Mouse (Mus musculus): ENCODE data around the gene Ttc25. TPM values are rescaled to one million over a fixed set of nuclear protein-coding genes. Genes with fewer than 3 reads are reported as not detected.

The Ttc25 gene
- total RNA-seq, 1 experiment: 3.4 TPM

DNA sequence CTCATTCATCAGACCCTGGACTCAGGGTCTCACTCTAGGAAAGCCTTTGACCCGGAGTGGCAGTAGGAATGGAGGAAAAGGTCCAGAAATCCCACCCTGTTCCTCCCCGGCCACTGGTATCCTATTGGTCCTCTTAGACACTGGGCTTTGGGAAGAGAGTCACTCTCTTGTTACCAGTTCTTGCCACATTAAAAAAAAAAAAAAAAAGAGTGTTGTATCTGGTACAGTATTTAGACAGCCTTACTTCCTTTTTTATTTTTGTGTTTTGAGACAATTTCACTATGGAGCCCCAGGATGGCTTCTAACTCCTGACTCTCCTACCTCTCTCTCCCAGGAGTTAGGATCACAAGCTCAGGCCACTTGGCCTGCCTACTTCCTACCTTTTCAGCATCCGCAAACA is 12.2 kb downstream of the Ttc25 start:
- DNase-seq (ENCODE audit: low read depth, low spot score): no peak
- TF ChIP-seq MAFK (IDR thresholded peaks at IDR 0.05; ENCODE audit: insufficient read depth, low read depth, low read length) (no peak), HCFC1 (IDR thresholded peaks at IDR 0.05; ENCODE audit: borderline replicate concordance, insufficient read depth, low read length) (no peak), ZNF384 (IDR thresholded peaks at IDR 0.05; ENCODE audit: low read depth, low read length) (no peak), ZC3H11A (IDR thresholded peaks at IDR 0.05; ENCODE audit: borderline replicate concordance, low read depth, low read length) (no peak), CHD2 (IDR thresholded peaks at IDR 0.05; ENCODE audit: low read depth, low read length) (no peak)
- in situ Hi-C loops (cut with MboI; ENCODE audit: low sequenced_read_pairs in 2 of 2, unreplicated experiment in 2 of 2): no loop called here

GRCm38 (mm10) chr11:100559476-100559875 is 14.1 kb downstream of the Ttc25 start:
- in situ Hi-C loops (cut with MboI; ENCODE audit: low sequenced_read_pairs in 2 of 2, unreplicated experiment in 2 of 2): no loop called here
- TF ChIP-seq MAFK (IDR thresholded peaks at IDR 0.05; ENCODE audit: insufficient read depth, low read depth, low read length) (no peak), ZNF384 (IDR thresholded peaks at IDR 0.05; ENCODE audit: low read depth, low read length) (no peak), HCFC1 (IDR thresholded peaks at IDR 0.05; ENCODE audit: borderline replicate concordance, insufficient read depth, low read length) (no peak), CHD2 (IDR thresholded peaks at IDR 0.05; ENCODE audit: low read depth, low read length) (no peak), ZC3H11A (IDR thresholded peaks at IDR 0.05; ENCODE audit: borderline replicate concordance, low read depth, low read length) (no peak)
- H3K9me3 ChIP-seq (ENCODE audit: control insufficient read depth, insufficient read depth, low read depth, low read length): no peaks in the 10 kb centered on the region
- no peak overlapping the region for H3K9ac ChIP-seq (ENCODE audit: insufficient read depth, low read depth, low read length, poor library complexity, severe bottlenecking)
- no peaks in the 10 kb centered on the region for H3K36me3 ChIP-seq (ENCODE audit: control insufficient read depth, insufficient read depth, low read length, poor library complexity, severe bottlenecking)
- DNase-seq (ENCODE audit: low read depth, low spot score): peak; percentile 69
- no peak overlapping the region for H3K4me3 ChIP-seq (ENCODE audit: insufficient read depth in 1 of 2, low read depth in 1 of 2, low read length in 2 of 2, poor library complexity in 1 of 2, severe bottlenecking in 1 of 2)
- peak overlapping the region; percentile 72; the same call in 1 of the 2 replicates for H3K27ac ChIP-seq (ENCODE audit: insufficient read depth, low read depth, low read length, poor library complexity, severe bottlenecking)
- peaks cover 5 to 16% of the 10 kb centered on the region in 2 experiments; a peak in 3 of 4 replicates for H3K4me1 ChIP-seq (ENCODE audit: control insufficient read depth in 2 of 2, insufficient read depth in 2 of 2, low read length in 2 of 2, poor library complexity in 1 of 2)

More for the DNA sequence above, 12.2 kb downstream of the Ttc25 start:
- H3K9me3 ChIP-seq (ENCODE audit: control insufficient read depth, insufficient read depth, low read depth, low read length): no peaks in the 10 kb centered on the region
- no peak overlapping the region for H3K9ac ChIP-seq (ENCODE audit: insufficient read depth, low read depth, low read length, poor library complexity, severe bottlenecking)
- H3K4me1 ChIP-seq (ENCODE audit: control insufficient read depth in 2 of 2, insufficient read depth in 2 of 2, low read length in 2 of 2, poor library complexity in 1 of 2): peaks cover 5 to 16% of the 10 kb centered on the region in 2 experiments; a peak in 3 of 4 replicates
- no peaks in the 10 kb centered on the region for H3K36me3 ChIP-seq (ENCODE audit: control insufficient read depth, insufficient read depth, low read length, poor library complexity, severe bottlenecking)
- H3K27ac ChIP-seq (ENCODE audit: insufficient read depth, low read depth, low read length, poor library complexity, severe bottlenecking): no peak overlapping the region
- no peak overlapping the region for H3K4me3 ChIP-seq (ENCODE audit: insufficient read depth in 1 of 2, low read depth in 1 of 2, low read length in 2 of 2, poor library complexity in 1 of 2, severe bottlenecking in 1 of 2)

DNA sequence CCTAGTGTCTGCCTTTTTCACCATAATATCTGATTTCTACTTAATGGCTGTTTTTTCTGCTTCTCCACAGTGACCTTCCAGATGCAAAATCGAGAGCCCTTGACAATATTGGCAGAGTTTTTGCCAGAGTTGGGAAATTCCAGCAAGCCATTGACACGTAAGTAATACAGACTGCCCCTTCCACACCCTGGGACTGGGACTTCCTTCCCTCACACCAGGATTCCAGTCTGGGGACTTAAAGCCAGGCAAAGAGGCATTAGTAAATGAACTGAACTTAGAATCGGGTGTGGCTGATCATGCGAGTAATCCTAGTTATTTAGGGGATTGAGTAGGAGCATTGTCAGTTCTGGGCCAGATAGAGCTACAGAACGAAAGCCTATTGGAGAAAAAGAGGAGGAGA is 16.3 kb downstream of the Ttc25 start:
- Histone ChIP-seq H3K4me1 (ENCODE audit: control insufficient read depth in 2 of 2, insufficient read depth in 2 of 2, low read length in 2 of 2, poor library complexity in 1 of 2) (peaks cover 3 to 15% of the 10 kb centered on the region in 2 experiments; a peak in 3 of 4 replicates), H3K36me3 (ENCODE audit: control insufficient read depth, insufficient read depth, low read length, poor library complexity, severe bottlenecking) (no peaks in the 10 kb centered on the region), H3K4me3 (ENCODE audit: insufficient read depth in 1 of 2, low read depth in 1 of 2, low read length in 2 of 2, poor library complexity in 1 of 2, severe bottlenecking in 1 of 2) (no peak overlapping the region), H3K9me3 (ENCODE audit: control insufficient read depth, insufficient read depth, low read depth, low read length) (no peaks in the 10 kb centered on the region), H3K9ac (ENCODE audit: insufficient read depth, low read depth, low read length, poor library complexity, severe bottlenecking) (no peak overlapping the region), H3K27ac (ENCODE audit: insufficient read depth, low read depth, low read length, poor library complexity, severe bottlenecking) (no peak overlapping the region)
- TF ChIP-seq ZC3H11A (IDR thresholded peaks at IDR 0.05; ENCODE audit: borderline replicate concordance, low read depth, low read length): no peak
- no peak for TF ChIP-seq ZNF384 (IDR thresholded peaks at IDR 0.05; ENCODE audit: low read depth, low read length)
- no peak for TF ChIP-seq CHD2 (IDR thresholded peaks at IDR 0.05; ENCODE audit: low read depth, low read length)
- no peak for TF ChIP-seq MAFK (IDR thresholded peaks at IDR 0.05; ENCODE audit: insufficient read depth, low read depth, low read length)
- no peak for TF ChIP-seq HCFC1 (IDR thresholded peaks at IDR 0.05; ENCODE audit: borderline replicate concordance, insufficient read depth, low read length)
- in situ Hi-C loops (cut with MboI; ENCODE audit: low sequenced_read_pairs in 2 of 2, unreplicated experiment in 2 of 2): no loop called here
- no peak for DNase-seq (ENCODE audit: low read depth, low spot score)

- in situ Hi-C loops (cut with MboI; ENCODE audit: low sequenced_read_pairs in 2 of 2, unreplicated experiment in 2 of 2): no loop called here
- Histone ChIP-seq H3K9me3 (ENCODE audit: control insufficient read depth, insufficient read depth, low read depth, low read length) (no peaks in the 10 kb centered on the region), H3K4me3 (ENCODE audit: insufficient read depth in 1 of 2, low read depth in 1 of 2, low read length in 2 of 2, poor library complexity in 1 of 2, severe bottlenecking in 1 of 2) (no peak overlapping the region), H3K27ac (ENCODE audit: insufficient read depth, low read depth, low read length, poor library complexity, severe bottlenecking) (no peak overlapping the region), H3K9ac (ENCODE audit: insufficient read depth, low read depth, low read length, poor library complexity, severe bottlenecking) (no peak overlapping the region), H3K36me3 (ENCODE audit: control insufficient read depth, insufficient read depth, low read length, poor library complexity, severe bottlenecking) (no peaks in the 10 kb centered on the region), H3K4me1 (ENCODE audit: control insufficient read depth in 2 of 2, insufficient read depth in 2 of 2, low read length in 2 of 2, poor library complexity in 1 of 2) (peaks cover 3 to 6% of the 10 kb centered on the region in 2 experiments; a peak in 3 of 4 replicates)
- DNase-seq (ENCODE audit: low read depth, low spot score): no peak
- TF ChIP-seq CHD2 (IDR thresholded peaks at IDR 0.05; ENCODE audit: low read depth, low read length): no peak
- TF ChIP-seq ZC3H11A (IDR thresholded peaks at IDR 0.05; ENCODE audit: borderline replicate concordance, low read depth, low read length): no peak
- TF ChIP-seq MAFK (IDR thresholded peaks at IDR 0.05; ENCODE audit: insufficient read depth, low read depth, low read length): no peak
- no peak for TF ChIP-seq HCFC1 (IDR thresholded peaks at IDR 0.05; ENCODE audit: borderline replicate concordance, insufficient read depth, low read length)
- no peak for TF ChIP-seq ZNF384 (IDR thresholded peaks at IDR 0.05; ENCODE audit: low read depth, low read length)
Observed at GRCm38 (mm10) chr11:100564297-100564696, 18.9 kb downstream of the Ttc25 start.

Measured in ES-E14 (cell line).